Mouse (Mus musculus): ENCODE measurements at regions not wholly inside any gene's neighbourhood (a gene's known extent, or its start where the extent isn't known, plus 50 kb on each side); places are given as distances from the start of the nearest gene placed in this dataset.

DNA sequence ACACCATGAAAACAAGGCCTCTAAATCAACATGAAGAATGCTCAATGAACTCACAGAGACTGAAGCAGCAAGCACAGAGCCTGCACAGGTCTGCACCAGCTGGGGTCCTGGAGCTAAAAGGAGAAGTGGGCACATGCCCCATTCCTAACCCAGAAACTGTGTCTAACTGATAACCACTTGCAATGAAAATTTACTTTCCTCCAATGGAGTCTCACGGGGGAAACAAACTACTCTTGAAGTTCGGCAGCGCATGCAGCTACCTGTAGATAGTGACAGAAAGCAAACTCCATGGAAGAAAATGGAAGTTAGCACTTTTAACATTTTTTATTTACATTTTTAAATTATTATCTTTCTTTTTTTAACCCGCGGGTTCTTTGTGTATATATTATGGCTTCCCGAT lies 76.8 kb upstream of the Akap6 start:
- no peaks in the 10 kb centered on the region for H3K9me3 ChIP-seq
- no peak for ATAC-seq (replicated peaks)
- H3K27me3 ChIP-seq (replicated peaks): no peaks in the 10 kb centered on the region
- 94% methylated on average over 6 of the region's 6 CpGs for WGBS
- H3K4me1 ChIP-seq: no peaks in the 10 kb centered on the region
- H3K4me3 ChIP-seq: no peak overlapping the region
- no peaks in the 10 kb centered on the region for H3K36me3 ChIP-seq (replicated peaks)
- no peak overlapping the region for H3K27ac ChIP-seq
- H3K9ac ChIP-seq: no peak overlapping the region
- H3K4me2 ChIP-seq: no peak overlapping the region

DNA sequence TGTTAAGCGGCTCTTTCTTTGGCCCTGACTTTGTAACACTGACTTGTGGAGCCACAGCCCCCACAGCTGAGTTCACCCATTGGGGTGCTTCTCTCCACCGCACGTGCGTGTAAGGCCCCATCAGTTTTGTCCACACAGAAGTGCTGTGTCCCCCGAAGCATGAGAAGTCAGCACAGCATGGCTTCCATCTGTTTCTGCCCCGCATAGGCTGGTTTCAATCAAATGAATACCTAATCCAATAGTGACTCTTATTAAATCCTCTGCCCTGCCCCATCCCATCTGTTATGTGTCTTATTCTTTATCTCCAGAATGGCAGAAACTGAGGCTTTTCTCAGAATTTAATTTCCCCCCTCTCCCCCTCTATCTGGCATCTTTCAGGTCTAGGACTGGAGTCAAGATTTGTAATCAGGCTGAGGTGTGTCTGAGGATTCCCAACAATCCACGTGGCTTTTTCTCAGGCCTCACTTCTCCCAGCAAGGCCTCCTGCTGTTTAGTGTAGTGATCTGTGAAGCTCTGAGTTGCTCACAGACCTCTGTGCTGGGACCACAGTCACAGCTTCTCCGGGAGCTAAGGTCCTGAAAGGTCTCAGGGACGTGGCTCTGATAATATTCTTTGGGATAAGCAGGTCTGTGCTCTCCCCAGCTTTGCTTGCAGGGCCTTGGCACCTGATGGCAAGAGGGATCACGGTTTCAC lies 75.6 kb upstream of the Akap6 start:
- Histone ChIP-seq H3K4me1 (no peaks in the 10 kb centered on the region), H3K36me3 (replicated peaks) (no peaks in the 10 kb centered on the region), H3K9me3 (no peaks in the 10 kb centered on the region), H3K9ac (no peak overlapping the region), H3K4me2 (no peak overlapping the region), H3K4me3 (no peak overlapping the region), H3K27ac (no peak overlapping the region), H3K27me3 (replicated peaks) (no peaks in the 10 kb centered on the region)
- ATAC-seq (replicated peaks): no peak
- 42% methylated on average over 10 of the region's 10 CpGs for WGBS

DNA sequence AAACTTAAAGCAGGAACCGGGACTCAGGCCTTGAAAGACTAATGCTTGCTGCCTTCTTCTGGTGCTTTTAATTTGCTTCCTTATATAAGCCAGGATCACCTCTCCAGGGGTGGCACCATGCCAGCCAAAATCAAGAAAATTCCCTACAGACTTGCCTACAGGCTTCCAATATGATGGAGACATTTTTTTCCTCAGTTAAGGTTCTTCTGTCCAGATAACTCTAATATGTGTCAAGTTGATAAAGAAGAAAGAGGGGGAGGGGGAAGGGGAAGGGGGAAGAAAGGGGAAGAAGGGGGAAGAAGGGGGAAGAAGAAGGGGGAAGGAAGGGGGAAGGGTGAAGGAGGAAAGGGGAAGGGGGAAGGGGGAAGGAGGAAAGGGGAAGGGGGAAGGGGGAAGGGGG lies 74.3 kb upstream of the Akap6 start:
- 79% methylated on average over 1 of the region's 1 CpGs for WGBS
- no peak for ATAC-seq (replicated peaks)

GRCm38 (mm10) chr12:52628771-52629170 lies 70.4 kb upstream of the Akap6 start:
- no peak for ATAC-seq (replicated peaks)
- H3K4me1 ChIP-seq: no peaks in the 10 kb centered on the region
- no peaks in the 10 kb centered on the region for H3K27me3 ChIP-seq (replicated peaks)
- no peaks in the 10 kb centered on the region for H3K36me3 ChIP-seq (replicated peaks)
- no peak overlapping the region for H3K9ac ChIP-seq
- H3K27ac ChIP-seq: no peak overlapping the region
- 48% methylated on average over 5 of the region's 5 CpGs for WGBS
- H3K9me3 ChIP-seq: no peaks in the 10 kb centered on the region
- H3K4me2 ChIP-seq: no peak overlapping the region
- no peak overlapping the region for H3K4me3 ChIP-seq

More for the DNA sequence above, 74.3 kb upstream of the Akap6 start:
- H3K4me2 ChIP-seq: no peak overlapping the region
- no peaks in the 10 kb centered on the region for H3K9me3 ChIP-seq
- no peaks in the 10 kb centered on the region for H3K36me3 ChIP-seq (replicated peaks)
- H3K4me1 ChIP-seq: no peaks in the 10 kb centered on the region
- no peaks in the 10 kb centered on the region for H3K27me3 ChIP-seq (replicated peaks)
- H3K9ac ChIP-seq: no peak overlapping the region
- no peak overlapping the region for H3K4me3 ChIP-seq
- no peak overlapping the region for H3K27ac ChIP-seq

DNA sequence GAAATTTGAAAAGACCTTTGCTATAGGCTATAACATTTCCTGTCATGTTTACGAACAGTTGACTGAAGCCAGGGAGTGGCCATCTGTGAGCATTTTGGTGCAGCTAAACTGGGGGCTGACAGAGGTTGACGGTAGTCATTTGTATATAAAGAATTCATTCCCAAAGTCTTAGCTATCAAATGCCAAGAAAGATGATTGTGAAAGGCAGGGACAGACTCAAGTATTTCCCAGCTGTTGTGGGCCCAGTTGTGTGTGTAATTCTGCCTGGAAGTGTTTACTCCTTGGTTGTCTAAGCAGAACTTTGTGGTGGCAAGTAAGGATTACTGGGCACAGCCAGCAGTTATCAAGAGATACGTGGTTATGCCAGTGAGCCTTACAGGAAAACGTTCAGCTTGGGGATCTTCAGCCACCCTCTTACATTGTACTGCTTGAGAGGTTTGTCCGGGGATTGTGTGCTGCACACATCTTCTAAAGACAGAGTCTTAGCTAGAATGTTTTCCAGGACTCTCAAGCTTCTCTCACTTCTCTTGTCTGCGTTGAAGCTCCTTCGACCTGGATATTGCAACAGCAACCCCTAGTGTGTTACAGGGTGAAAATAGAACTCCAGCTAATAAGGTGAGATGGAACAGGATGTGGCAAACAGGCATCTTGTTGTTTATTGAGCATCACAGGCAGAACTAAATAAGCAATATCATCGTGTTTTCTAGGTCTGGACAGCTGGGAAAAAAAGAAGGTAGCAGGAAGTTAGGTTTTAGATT lies 63.9 kb upstream of the Akap6 start:
- Histone ChIP-seq H3K9me3 (no peaks in the 10 kb centered on the region), H3K4me1 (no peaks in the 10 kb centered on the region), H3K36me3 (replicated peaks) (no peaks in the 10 kb centered on the region), H3K27ac (no peak overlapping the region), H3K27me3 (replicated peaks) (no peaks in the 10 kb centered on the region), H3K9ac (no peak overlapping the region), H3K4me2 (no peak overlapping the region), H3K4me3 (no peak overlapping the region)
- ATAC-seq (replicated peaks): no peak
- WGBS: 75% methylated on average over 8 of the region's 8 CpGs

DNA sequence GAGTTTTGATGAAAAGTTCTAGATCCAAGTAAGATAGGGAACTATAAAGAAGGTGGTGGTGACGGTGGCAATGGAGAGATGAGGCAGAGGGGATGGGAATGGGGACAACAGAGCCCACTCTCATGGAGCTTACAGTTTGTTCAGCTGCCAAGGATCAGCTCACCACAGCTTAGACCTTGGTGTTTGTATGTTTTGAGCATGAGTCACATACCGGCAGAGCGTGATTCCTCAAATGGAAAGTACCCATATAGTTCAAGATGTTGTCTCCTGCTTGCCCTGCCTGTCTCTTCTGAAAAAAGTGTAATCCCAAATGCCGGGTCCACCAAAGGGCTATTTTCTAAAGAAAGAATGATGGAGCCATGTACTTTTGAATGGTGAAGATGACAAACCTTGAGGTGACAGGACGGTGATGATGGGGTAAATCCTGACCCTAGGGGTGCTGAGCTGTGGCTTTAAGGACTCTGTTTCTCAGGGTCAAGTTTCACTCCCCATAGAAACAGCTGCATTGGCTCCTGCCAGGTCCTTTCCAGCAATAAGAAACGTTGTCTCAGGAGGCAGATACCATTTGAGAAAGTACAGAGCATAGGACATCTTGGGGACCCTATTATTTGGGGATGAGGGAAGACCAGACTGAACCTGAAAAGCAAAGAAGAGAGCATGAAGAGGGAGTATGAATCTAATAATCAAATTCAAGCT lies 62.8 kb upstream of the Akap6 start:
- Histone ChIP-seq H3K4me3 (no peak overlapping the region), H3K9ac (no peak overlapping the region), H3K9me3 (no peaks in the 10 kb centered on the region), H3K27ac (no peak overlapping the region), H3K4me1 (no peaks in the 10 kb centered on the region), H3K27me3 (replicated peaks) (no peaks in the 10 kb centered on the region), H3K4me2 (no peak overlapping the region), H3K36me3 (replicated peaks) (no peaks in the 10 kb centered on the region)
- ATAC-seq (replicated peaks): no peak
- 78% methylated on average over 6 of the region's 6 CpGs for WGBS

- H3K4me2 ChIP-seq: no peak overlapping the region
- H3K27ac ChIP-seq: no peak overlapping the region
- H3K9ac ChIP-seq: no peak overlapping the region
- no peaks in the 10 kb centered on the region for H3K27me3 ChIP-seq (replicated peaks)
- 91% methylated on average over 4 of the region's 4 CpGs for WGBS
- H3K4me3 ChIP-seq: no peak overlapping the region
- H3K36me3 ChIP-seq (replicated peaks): no peaks in the 10 kb centered on the region
- no peaks in the 10 kb centered on the region for H3K9me3 ChIP-seq
- no peaks in the 10 kb centered on the region for H3K4me1 ChIP-seq
- ATAC-seq (replicated peaks): no peak
These were observed 62.3 kb upstream of the Akap6 start for GRCm38 (mm10) chr12:52636920-52637319.

GRCm38 (mm10) chr12:52637506-52638249 lies 61.5 kb upstream of the Akap6 start:
- Histone ChIP-seq H3K27ac (no peak overlapping the region), H3K4me3 (no peak overlapping the region), H3K36me3 (replicated peaks) (no peaks in the 10 kb centered on the region), H3K9me3 (no peaks in the 10 kb centered on the region), H3K4me1 (no peaks in the 10 kb centered on the region), H3K4me2 (no peak overlapping the region), H3K27me3 (replicated peaks) (no peaks in the 10 kb centered on the region), H3K9ac (no peak overlapping the region)
- WGBS: 54% methylated on average over 14 of the region's 14 CpGs
- peak; percentile 63; the same call in 1 of the 2 replicates for ATAC-seq (replicated peaks)

DNA sequence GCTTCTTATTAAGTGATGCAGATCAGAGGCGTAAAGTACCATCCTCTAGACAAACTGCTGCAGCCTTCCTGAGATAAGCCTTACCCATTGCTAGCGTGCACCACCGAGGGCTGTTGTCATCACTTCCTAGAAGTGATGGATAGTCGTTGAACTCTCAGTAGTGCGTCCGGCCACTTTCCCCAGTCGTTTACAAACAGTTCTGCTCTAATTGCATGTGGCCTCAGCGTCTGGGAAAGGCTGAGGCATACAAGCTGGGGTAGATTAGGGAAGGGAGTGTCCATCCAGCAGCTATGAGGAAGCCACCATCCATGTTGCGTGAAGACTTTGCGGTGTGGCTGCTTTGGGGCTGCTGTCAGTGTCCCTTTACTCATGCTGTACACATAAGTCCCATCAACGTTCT lies 60.7 kb upstream of the Akap6 start:
- Histone ChIP-seq H3K36me3 (replicated peaks) (no peaks in the 10 kb centered on the region), H3K4me2 (no peak overlapping the region), H3K27me3 (replicated peaks) (no peaks in the 10 kb centered on the region), H3K27ac (no peak overlapping the region), H3K9me3 (no peaks in the 10 kb centered on the region), H3K4me1 (no peaks in the 10 kb centered on the region), H3K9ac (no peak overlapping the region), H3K4me3 (no peak overlapping the region)
- 83% methylated on average over 11 of the region's 11 CpGs for WGBS
- no peak for ATAC-seq (replicated peaks)

DNA sequence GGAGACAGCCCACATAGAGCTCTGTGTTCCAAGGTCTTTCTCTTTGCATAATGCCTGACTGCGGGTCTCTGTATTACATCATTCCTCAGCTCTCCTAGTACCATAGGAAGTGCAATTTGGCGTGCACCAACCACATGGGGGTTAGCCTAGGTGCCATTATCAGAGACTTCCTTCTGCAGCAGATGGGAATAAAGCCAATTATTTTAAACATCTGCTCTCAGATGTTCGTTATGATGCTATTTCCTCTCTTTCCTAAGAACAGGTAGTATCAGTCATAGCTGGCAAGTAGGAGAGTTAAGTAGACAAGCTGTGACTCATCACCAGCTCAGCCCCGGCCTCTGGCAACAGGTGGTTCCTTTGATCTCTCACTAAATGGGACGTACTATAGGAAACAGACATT lies 55.1 kb upstream of the Akap6 start:
- WGBS: 78% methylated on average over 5 of the region's 5 CpGs
- Histone ChIP-seq H3K27me3 (replicated peaks) (no peaks in the 10 kb centered on the region), H3K9ac (no peak overlapping the region), H3K4me1 (no peaks in the 10 kb centered on the region), H3K4me3 (no peak overlapping the region), H3K9me3 (no peaks in the 10 kb centered on the region), H3K36me3 (replicated peaks) (no peaks in the 10 kb centered on the region), H3K4me2 (no peak overlapping the region), H3K27ac (no peak overlapping the region)
- ATAC-seq (replicated peaks): no peak

Measured in midbrain, embryonic 15.5 days (tissue).